Mouse (Mus musculus) embryonic facial prominence, embryonic 14.5 days (tissue): ENCODE measurements at regions not wholly inside any gene's neighbourhood (a gene's known extent, or its start where the extent isn't known, plus 50 kb on each side); places are given as distances from the start of the nearest gene placed in this dataset.

ENCODE experiments used
- ATAC-seq: fragments of 200-750 bp; cut with Nextera tagmentation; 2 replicates; pipeline ENCODE4 v1.8.0; 2017; ENCODE audit warnings: low read depth, moderate number of reproducible peaks, moderate TSS enrichment
- DNase-seq: peaks from one replicate; pipeline ENCODE4 v3.0.0-alpha.2; 2015; ENCODE audit warnings: low spot score
- H3K27ac ChIP-seq: fragments of 300-500 bp; sonication (generic); replicated peaks from 2 replicates; pipeline ENCODE4 v1.5.1; 2014; ENCODE audit warnings: low read depth, mild to moderate bottlenecking, low read length, moderate library complexity
- H3K27me3 ChIP-seq: fragments of 300-500 bp; sonication (generic); replicated peaks from 2 replicates; pipeline ENCODE4 v1.6.1; 2014; ENCODE audit warnings: low read length; ENCODE audit not compliant: control insufficient read depth, insufficient read depth
- H3K36me3 ChIP-seq: fragments of 300-500 bp; sonication (generic); 2 replicates; pipeline ENCODE4 v1.6.1; 2014; ENCODE audit warnings: low read length, mixed read lengths; ENCODE audit not compliant: control insufficient read depth, insufficient read depth
- H3K4me1 ChIP-seq: fragments of 300-500 bp; sonication (generic); 2 replicates; pipeline ENCODE4 v1.6.1; 2014; ENCODE audit warnings: antibody characterized with exemption, low read length; ENCODE audit not compliant: control insufficient read depth, insufficient read depth
- H3K4me2 ChIP-seq: fragments of 300-500 bp; sonication (generic); 2 replicates; pipeline ENCODE4 v1.6.1; 2014; ENCODE audit warnings: low read depth, mild to moderate bottlenecking, low read length, moderate library complexity, mixed read lengths
- H3K4me3 ChIP-seq: fragments of 300-500 bp; sonication (generic); 2 replicates; pipeline ENCODE4 v1.5.1; 2014; ENCODE audit warnings: low read depth, mild to moderate bottlenecking, low read length
- H3K9ac ChIP-seq: fragments of 300-500 bp; sonication (generic); 2 replicates; pipeline ENCODE4 v1.6.1; 2014; ENCODE audit warnings: low read depth, mild to moderate bottlenecking, low read length, moderate library complexity, mixed read lengths
- H3K9me3 ChIP-seq: fragments of 300-500 bp; sonication (generic); 2 replicates; pipeline ENCODE4 v1.6.1; 2016; ENCODE audit warnings: low read length; ENCODE audit not compliant: control insufficient read depth
- WGBS: fragments of 180-500 bp; shearing (Covaris S2); extraction: QIAGEN DNeasy Blood & Tissue Kit; methylation state at CpG from one replicate; pipeline ENCODE4 v1.1.7; 2014; 5-methylcytosine and 5-hydroxymethylcytosine counted together

- Histone ChIP-seq H3K36me3 (no peaks in the 10 kb centered on the region), H3K4me1 (0 out of 2 replicates have a peak, but pooled peaks cover 12% of the 10 kb centered on the region), H3K9me3 (no peaks in the 10 kb centered on the region), H3K4me3 (no peak overlapping the region), H3K27ac (no peak overlapping the region), H3K9ac (no peak overlapping the region), H3K27me3 (no peaks in the 10 kb centered on the region), H3K4me2 (no peak overlapping the region)
- DNase-seq (peak; percentile 50), ATAC-seq (no peak)
- WGBS = 40% methylated on average over 4 of the region's 4 CpGs
Measured at GRCm38 (mm10) chr13:6028878-6029277, 167.6 kb downstream of the Klf6 start.

- no peaks in the 10 kb centered on the region for H3K27me3 ChIP-seq
- H3K9me3 ChIP-seq = no peaks in the 10 kb centered on the region
- H3K4me2 ChIP-seq = no peak overlapping the region
- H3K4me1 ChIP-seq = 0 out of 2 replicates have a peak, but pooled peaks cover 12% of the 10 kb centered on the region
- no peak overlapping the region for H3K9ac ChIP-seq
- peak; percentile 69 for DNase-seq
- no peak overlapping the region for H3K4me3 ChIP-seq
- H3K27ac ChIP-seq = no peak overlapping the region
- 42% methylated on average over 6 of the region's 6 CpGs for WGBS
- no peaks in the 10 kb centered on the region for H3K36me3 ChIP-seq
- no peak for ATAC-seq
Measured at GRCm38 (mm10) chr13:6029461-6029860, 168.2 kb downstream of the Klf6 start.

- ATAC-seq = no peak
- 47% methylated on average over 2 of the region's 2 CpGs for WGBS
- H3K4me2 ChIP-seq = no peak overlapping the region
Measured at GRCm38 (mm10) chr13:6030128-6030527, 168.8 kb downstream of the Klf6 start.

GRCm38 (mm10) chr13:6040132-6040531 is 178.8 kb downstream of the Klf6 start:
- H3K27me3 ChIP-seq = no peaks in the 10 kb centered on the region
- no peaks in the 10 kb centered on the region for H3K9me3 ChIP-seq
- H3K4me1 ChIP-seq = no peaks in the 10 kb centered on the region
- H3K27ac ChIP-seq = no peak overlapping the region
- ATAC-seq (no peak), DNase-seq (peak; percentile 15)
- no peak overlapping the region for H3K9ac ChIP-seq
- WGBS = 73% methylated on average over 7 of the region's 7 CpGs
- no peak overlapping the region for H3K4me2 ChIP-seq
- no peaks in the 10 kb centered on the region for H3K36me3 ChIP-seq
- no peak overlapping the region for H3K4me3 ChIP-seq

More at GRCm38 (mm10) chr13:6030128-6030527, 168.8 kb downstream of the Klf6 start:
- H3K4me1 ChIP-seq = 0 out of 2 replicates have a peak, but pooled peaks cover 12% of the 10 kb centered on the region
- no peaks in the 10 kb centered on the region for H3K9me3 ChIP-seq
- DNase-seq = no peak
- no peaks in the 10 kb centered on the region for H3K36me3 ChIP-seq
- H3K9ac ChIP-seq = no peak overlapping the region
- no peaks in the 10 kb centered on the region for H3K27me3 ChIP-seq
- H3K4me3 ChIP-seq = no peak overlapping the region
- H3K27ac ChIP-seq = no peak overlapping the region

GRCm38 (mm10) chr13:6040663-6041062 is 179.4 kb downstream of the Klf6 start:
- H3K36me3 ChIP-seq = no peaks in the 10 kb centered on the region
- WGBS = 79% methylated on average over 2 of the region's 2 CpGs
- ATAC-seq (no peak), DNase-seq (no peak)
- no peak overlapping the region for H3K4me3 ChIP-seq
- H3K27ac ChIP-seq = no peak overlapping the region
- H3K9me3 ChIP-seq = no peaks in the 10 kb centered on the region
- H3K27me3 ChIP-seq = no peaks in the 10 kb centered on the region
- no peaks in the 10 kb centered on the region for H3K4me1 ChIP-seq
- H3K9ac ChIP-seq = no peak overlapping the region
- no peak overlapping the region for H3K4me2 ChIP-seq

- H3K4me1 ChIP-seq = no peaks in the 10 kb centered on the region
- no peak overlapping the region for H3K27ac ChIP-seq
- WGBS = 76% methylated on average over 6 of the region's 6 CpGs
- H3K9ac ChIP-seq = no peak overlapping the region
- DNase-seq (no peak), ATAC-seq (no peak)
- no peak overlapping the region for H3K4me3 ChIP-seq
- no peaks in the 10 kb centered on the region for H3K36me3 ChIP-seq
- no peak overlapping the region for H3K4me2 ChIP-seq
- no peaks in the 10 kb centered on the region for H3K9me3 ChIP-seq
- no peaks in the 10 kb centered on the region for H3K27me3 ChIP-seq
Measured at GRCm38 (mm10) chr13:6042495-6042894, 181.2 kb downstream of the Klf6 start.

- peak overlapping the region; percentile 28; the same call in 1 of the 2 replicates for H3K27ac ChIP-seq
Measured at GRCm38 (mm10) chr13:6059515-6060228, 198.4 kb downstream of the Klf6 start.

GRCm38 (mm10) chr13:6060229-6060845 is 199.1 kb downstream of the Klf6 start:
- H3K9ac ChIP-seq = no peak overlapping the region
- ATAC-seq (no peak), DNase-seq (no peak)
- H3K36me3 ChIP-seq = no peaks in the 10 kb centered on the region
- H3K4me2 ChIP-seq = peak overlapping the region; percentile 21; the same call in 1 of the 2 replicates
- H3K9me3 ChIP-seq = no peaks in the 10 kb centered on the region
- no peak overlapping the region for H3K4me3 ChIP-seq
- no peak overlapping the region for H3K27ac ChIP-seq
- H3K27me3 ChIP-seq = no peaks in the 10 kb centered on the region
- peaks cover 10% of the 10 kb centered on the region; the same call in 1 of the 2 replicates for H3K4me1 ChIP-seq
- WGBS = 22% methylated on average over 8 of the region's 8 CpGs

More at GRCm38 (mm10) chr13:6059515-6060228, 198.4 kb downstream of the Klf6 start:
- H3K9ac ChIP-seq = no peak overlapping the region
- WGBS = 15% methylated on average over 6 of the region's 6 CpGs
- peak overlapping the region; percentile 21; the same call in 1 of the 2 replicates for H3K4me2 ChIP-seq
- no peaks in the 10 kb centered on the region for H3K27me3 ChIP-seq
- no peak overlapping the region for H3K4me3 ChIP-seq
- peak; percentile 84; the same call in 1 of the 2 replicates for ATAC-seq
- no peaks in the 10 kb centered on the region for H3K36me3 ChIP-seq
- peak; percentile 93 for DNase-seq
- H3K4me1 ChIP-seq = peaks cover 10% of the 10 kb centered on the region; the same call in 1 of the 2 replicates
- H3K9me3 ChIP-seq = no peaks in the 10 kb centered on the region
